Mouse (Mus musculus) forebrain, embryonic 11.5 days (tissue): ENCODE data around the gene Rabac1. TPM values are rescaled to one million over a fixed set of nuclear protein-coding genes. Genes with fewer than 3 reads are reported as not detected.

Experiments
- ATAC-seq: fragments of 200-750 bp; cut with Nextera tagmentation; replicated peaks from 2 replicates; pipeline ENCODE4 v1.8.0; 2017; ENCODE audit warnings: moderate TSS enrichment; ENCODE audit not compliant: low FRiP score
- DNase-seq: peaks from one replicate; pipeline ENCODE4 v3.0.0-alpha.2; 2017; ENCODE audit warnings: low spot score
- H3K27ac ChIP-seq: fragments of 300-500 bp; sonication (generic); 2 replicates; pipeline ENCODE4 v1.5.1; 2014; ENCODE audit warnings: low read depth, low read length
- H3K27me3 ChIP-seq: fragments of 300-500 bp; sonication (generic); 2 replicates; pipeline ENCODE4 v1.6.1; 2014; ENCODE audit warnings: mild to moderate bottlenecking, low read length, mixed read lengths; ENCODE audit not compliant: control insufficient read depth, insufficient read depth
- H3K36me3 ChIP-seq: fragments of 300-500 bp; sonication (generic); 2 replicates; pipeline ENCODE4 v1.6.1; 2014; ENCODE audit warnings: mild to moderate bottlenecking, low read length, moderate library complexity, mixed read lengths; ENCODE audit not compliant: control insufficient read depth, insufficient read depth
- H3K4me1 ChIP-seq: fragments of 300-500 bp; sonication (generic); replicated peaks from 2 replicates; pipeline ENCODE4 v1.6.1; 2014; ENCODE audit warnings: low read length, mixed read lengths; ENCODE audit not compliant: control insufficient read depth, insufficient read depth
- H3K4me2 ChIP-seq: fragments of 300-500 bp; sonication (generic); 2 replicates; pipeline ENCODE4 v1.6.1; 2014; ENCODE audit warnings: low read depth, mild to moderate bottlenecking, low read length, moderate library complexity, mixed read lengths; ENCODE audit not compliant: severe bottlenecking
- H3K4me3 ChIP-seq: fragments of 300-500 bp; sonication (generic); 2 replicates; pipeline ENCODE4 v1.5.1; 2014; ENCODE audit warnings: low read depth, low read length
- H3K9ac ChIP-seq: fragments of 300-500 bp; sonication (generic); 2 replicates; pipeline ENCODE4 v1.6.1; 2014; ENCODE audit warnings: low read length
- H3K9me3 ChIP-seq: fragments of 300-500 bp; sonication (generic); 2 replicates; pipeline ENCODE4 v1.6.1; 2016; ENCODE audit warnings: low read length, mixed read lengths; ENCODE audit not compliant: control insufficient read depth
- WGBS: fragments of 180-500 bp; shearing (Covaris S2); extraction: QIAGEN DNeasy Blood & Tissue Kit; methylation state at CpG from one replicate; pipeline ENCODE4 v1.1.7; 2014; 5-methylcytosine and 5-hydroxymethylcytosine counted together
- polyA plus RNA-seq: library from polyadenylated mRNA; unstranded; fragments of >200 nt; fragmentation: Nextera tagmentation; extraction: Ambion mirVana; gene quantifications from 2 replicates; pipeline ENCODE4 v1.2.1, GENCODE M21; 2014

Rabac1 gene
- polyA plus RNA-seq, 1 experiment from 2014 or later = 82.6 TPM

GRCm38 (mm10) chr7:24954450-24954849 lies 18.1 kb downstream of the Rabac1 start:
- no peak overlapping the region for H3K27ac ChIP-seq
- H3K4me2 ChIP-seq = peak overlapping the region; percentile 61
- WGBS = 2% methylated on average over 29 of the region's 30 CpGs

DNA sequence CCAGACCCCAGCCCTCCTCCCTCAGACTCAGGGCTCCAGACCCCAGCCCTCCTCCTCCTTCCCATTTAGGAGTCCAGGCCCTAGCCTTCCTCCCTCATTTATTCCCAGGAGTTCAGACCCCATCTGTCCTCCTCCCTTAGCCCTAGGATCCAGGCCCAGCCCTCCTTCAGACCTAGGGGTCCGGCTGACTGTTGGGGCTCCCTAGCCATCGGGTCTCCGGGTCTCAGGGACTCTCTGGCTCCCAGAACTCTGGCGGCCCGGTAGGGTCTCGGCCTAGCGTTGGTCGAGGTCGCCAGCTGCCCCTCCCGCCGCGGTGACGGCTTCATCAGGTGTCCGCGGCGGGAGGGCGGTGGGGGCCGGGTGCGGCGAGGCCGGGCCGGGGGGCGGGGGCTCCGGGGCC lies 18.6 kb downstream of the Rabac1 start:
- DNase-seq (no peak), ATAC-seq (0 out of 2 replicates have a peak, but pooled peaks have one; percentile 28)
- WGBS = 2% methylated on average over 22 of the region's 24 CpGs
- H3K36me3 ChIP-seq = no peaks in the 10 kb centered on the region
- H3K27me3 ChIP-seq = peaks cover 66% of the 10 kb centered on the region
- H3K9ac ChIP-seq = peak overlapping the region; percentile 35
- H3K4me1 ChIP-seq = peaks cover 4% of the 10 kb centered on the region; the same call in 1 of the 2 replicates
- H3K4me3 ChIP-seq = peak overlapping the region; percentile 30
- no peak overlapping the region for H3K27ac ChIP-seq
- no peaks in the 10 kb centered on the region for H3K9me3 ChIP-seq
- peak overlapping the region; percentile 61 for H3K4me2 ChIP-seq

More at GRCm38 (mm10) chr7:24954450-24954849, 18.1 kb downstream of the Rabac1 start:
- ATAC-seq = no peak
- Histone ChIP-seq H3K9ac (peak overlapping the region; percentile 35), H3K4me1 (peaks cover 4% of the 10 kb centered on the region; the same call in 1 of the 2 replicates), H3K27me3 (peaks cover 62% of the 10 kb centered on the region), H3K4me3 (peak overlapping the region; percentile 30), H3K9me3 (no peaks in the 10 kb centered on the region), H3K36me3 (no peaks in the 10 kb centered on the region)
- no peak for DNase-seq

DNA sequence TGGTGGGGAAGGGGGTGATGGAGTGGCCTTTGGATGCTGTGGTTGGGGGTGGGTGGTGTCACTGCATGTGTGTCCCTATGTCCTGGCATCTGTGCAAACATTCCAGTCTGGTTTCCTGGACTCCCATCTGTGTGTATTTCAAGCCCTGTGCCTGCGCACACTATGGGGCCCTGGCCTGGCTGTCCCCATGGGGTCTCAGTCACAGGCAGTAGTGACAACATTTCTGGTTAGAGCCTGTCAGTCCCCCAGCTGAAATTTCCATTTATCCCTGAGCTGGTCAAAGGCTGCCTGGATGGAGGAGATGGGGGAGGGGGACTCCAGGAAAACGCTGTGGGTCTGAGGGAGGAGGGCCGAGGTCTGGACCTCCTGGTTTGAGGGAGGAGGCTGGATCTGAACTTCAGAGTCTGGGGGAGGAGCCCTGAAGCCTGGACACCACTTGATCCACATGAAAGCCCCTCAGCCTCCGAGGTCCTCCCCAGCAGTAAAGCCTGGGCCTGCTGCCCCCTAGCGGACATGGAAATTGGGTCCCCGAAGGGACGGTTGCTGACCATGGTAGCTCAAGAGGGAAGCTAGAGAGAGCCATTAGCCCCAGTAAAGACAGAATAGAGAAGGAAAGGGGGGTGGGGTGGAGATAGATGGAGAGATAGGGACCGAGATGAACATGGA lies 22.5 kb downstream of the Rabac1 start:
- Histone ChIP-seq H3K27ac (no peak overlapping the region), H3K4me2 (no peak overlapping the region), H3K4me3 (no peak overlapping the region), H3K36me3 (no peaks in the 10 kb centered on the region), H3K4me1 (peaks cover 4% of the 10 kb centered on the region; the same call in 1 of the 2 replicates), H3K9ac (no peak overlapping the region), H3K27me3 (peaks cover 94% of the 10 kb centered on the region), H3K9me3 (no peaks in the 10 kb centered on the region)
- peak; percentile 92 for DNase-seq
- WGBS = under 1% methylated on average over 8 of the region's 8 CpGs
- peak; percentile 66 for ATAC-seq

DNA sequence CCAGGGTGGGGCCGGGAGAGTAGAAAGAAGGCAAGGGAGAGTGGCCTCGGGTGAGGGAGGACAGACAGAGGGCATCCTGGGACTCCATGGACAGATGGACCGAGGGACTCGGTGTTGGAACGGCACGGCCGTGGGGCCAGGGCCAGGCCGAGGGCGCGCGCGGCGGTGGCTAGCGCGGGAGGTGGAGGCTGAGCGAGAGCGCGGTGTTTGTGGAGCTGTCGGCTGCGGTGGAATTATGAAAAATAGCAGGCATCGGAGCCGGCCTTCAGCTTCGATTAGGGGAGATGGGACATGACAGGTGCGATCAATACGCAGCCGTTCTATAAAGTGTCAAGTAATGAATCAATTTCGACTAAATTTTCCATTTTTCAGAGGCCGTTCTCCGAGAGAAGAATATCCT lies 23.8 kb downstream of the Rabac1 start:
- Histone ChIP-seq H3K27ac (no peak overlapping the region), H3K27me3 (peaks cover 96% of the 10 kb centered on the region), H3K4me1 (peaks cover 9% of the 10 kb centered on the region; the same call in 1 of the 2 replicates), H3K4me2 (0 out of 2 replicates have a peak overlapping the region, but pooled peaks have one; percentile 15), H3K9me3 (no peaks in the 10 kb centered on the region), H3K9ac (no peak overlapping the region), H3K36me3 (no peaks in the 10 kb centered on the region), H3K4me3 (no peak overlapping the region)
- DNase-seq = no peak
- 2% methylated on average over 29 of the region's 29 CpGs for WGBS
- no peak for ATAC-seq

- no peak overlapping the region for H3K4me3 ChIP-seq
- no peaks in the 10 kb centered on the region for H3K36me3 ChIP-seq
- WGBS = 1% methylated on average over 7 of the region's 7 CpGs
- peaks cover 98% of the 10 kb centered on the region for H3K27me3 ChIP-seq
- no peak overlapping the region for H3K27ac ChIP-seq
- no peak overlapping the region for H3K4me2 ChIP-seq
- H3K9me3 ChIP-seq = no peaks in the 10 kb centered on the region
- ATAC-seq (no peak), DNase-seq (no peak)
- no peak overlapping the region for H3K9ac ChIP-seq
- H3K4me1 ChIP-seq = peaks cover 7% of the 10 kb centered on the region; the same call in 1 of the 2 replicates
Measured at GRCm38 (mm10) chr7:24947316-24948048, 25.1 kb downstream of the Rabac1 start.

GRCm38 (mm10) chr7:24944257-24944950 lies 28.1 kb downstream of the Rabac1 start, which contains the start of gene Gm4881:
Gene Gm4881 (minus strand): TSS chr7:24944494.
- under 1% methylated on average over 71 of the region's 72 CpGs for WGBS
- Histone ChIP-seq H3K9me3 (no peaks in the 10 kb centered on the region), H3K27me3 (peaks cover 84% of the 10 kb centered on the region), H3K9ac (peak within 1 kb of the TSS; percentile 37), H3K36me3 (no peaks in the 10 kb centered on the region), H3K4me2 (peak within 1 kb of the TSS; percentile 62), H3K27ac (no peak within 1 kb of the TSS), H3K4me3 (peak within 1 kb of the TSS; percentile 32), H3K4me1 (peaks cover 5% of the 10 kb centered on the region; the same call in 1 of the 2 replicates)
- ATAC-seq (no peak), DNase-seq (no peak)

DNA sequence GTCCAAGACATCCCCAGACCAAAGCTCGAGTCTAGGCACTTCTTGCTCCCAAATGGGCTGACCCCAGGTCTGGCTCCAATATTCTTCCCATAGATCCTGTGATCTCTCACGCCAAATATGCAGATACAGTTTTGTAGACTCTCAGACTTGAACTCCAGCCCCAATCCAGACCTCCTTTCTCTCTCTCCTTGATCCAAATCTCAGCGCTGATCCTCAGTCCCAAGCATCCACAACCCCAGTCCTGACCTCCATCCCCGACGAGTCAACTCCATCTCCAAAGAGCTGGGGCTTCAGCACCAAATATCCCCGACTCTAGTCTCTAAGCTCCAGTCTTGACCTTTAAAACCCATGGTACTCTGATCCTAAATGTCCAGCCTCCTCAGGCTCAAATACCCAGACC lies 28.9 kb downstream of the Rabac1 start:
- Histone ChIP-seq H3K27ac (no peak overlapping the region), H3K4me1 (peaks cover 5% of the 10 kb centered on the region; the same call in 1 of the 2 replicates), H3K9me3 (no peaks in the 10 kb centered on the region), H3K9ac (no peak overlapping the region), H3K4me3 (no peak overlapping the region), H3K4me2 (no peak overlapping the region), H3K36me3 (no peaks in the 10 kb centered on the region), H3K27me3 (peaks cover 77% of the 10 kb centered on the region)
- ATAC-seq (no peak), DNase-seq (no peak)
- 3% methylated on average over 6 of the region's 6 CpGs for WGBS

DNA sequence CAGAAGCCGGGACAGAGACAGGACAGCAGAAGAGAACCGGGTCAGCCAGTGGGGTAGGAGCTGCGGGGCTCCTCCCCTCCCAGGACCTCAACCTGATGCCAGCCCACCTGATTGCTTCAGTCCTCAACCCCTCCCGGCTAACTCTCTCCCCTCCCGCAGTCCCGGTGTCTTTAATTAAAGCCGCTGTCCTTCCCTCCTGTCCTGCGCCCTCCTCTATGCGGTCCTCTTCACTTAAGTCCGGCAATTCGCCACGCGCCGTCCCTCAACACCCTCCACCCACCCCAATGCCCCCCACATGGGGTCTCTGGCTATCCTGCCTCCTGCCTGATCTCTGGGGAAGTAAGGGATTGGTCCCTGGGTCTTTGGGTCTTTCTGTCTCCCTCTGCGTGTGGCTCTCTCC lies 40.9 kb downstream of the Rabac1 start:
- Histone ChIP-seq H3K9me3 (no peaks in the 10 kb centered on the region), H3K27me3 (peaks cover 64% of the 10 kb centered on the region), H3K4me2 (no peak overlapping the region), H3K36me3 (no peaks in the 10 kb centered on the region), H3K27ac (no peak overlapping the region), H3K4me3 (no peak overlapping the region), H3K4me1 (peaks cover 5% of the 10 kb centered on the region; the same call in 1 of the 2 replicates), H3K9ac (no peak overlapping the region)
- DNase-seq = no peak
- no peak for ATAC-seq
- under 1% methylated on average over 14 of the region's 15 CpGs for WGBS
